ENCODE assay signal across 9 mouse cellular contexts in genomic region chr6:91729677-91730127, GRCm38 (mm10). TPM values are rescaled to one million over a fixed set of nuclear protein-coding genes. Genes with fewer than 3 reads are reported as not detected.
DNase-seq lines count a peak whose midpoint lies in the region; ATAC-seq lines count a peak whose summit lies in the region.
"Had no signal": no experiment of that assay in that cellular context is flagged by ENCODE, and none has a peak within 500 bp of the region (broad histone marks: within the 10 kb centered on the region; RNA-seq: fewer than 3 reads in every experiment).

No protein-coding gene starts in this region.

- H3K9ac ChIP-seq in liver, embryonic 13.5 days: no peak overlapping the region
- H3K9ac ChIP-seq in liver, embryonic 11.5 days (ENCODE audit: low read depth, low read length): no peak overlapping the region
- H3K9ac ChIP-seq in forebrain, embryonic 16.5 days (replicated peaks; ENCODE audit: low read depth, low read length): no peak overlapping the region
- no peak overlapping the region for H3K9ac ChIP-seq in stomach, embryonic 14.5 days (replicated peaks; ENCODE audit: low read depth, low read length)

- H3K9me3 ChIP-seq in liver, embryonic 13.5 days (replicated peaks): no peaks in the 10 kb centered on the region
- H3K9me3 ChIP-seq in liver, embryonic 11.5 days (ENCODE audit: control insufficient read depth, low read length): no peaks in the 10 kb centered on the region
- no peaks in the 10 kb centered on the region for H3K9me3 ChIP-seq in forebrain, embryonic 16.5 days (ENCODE audit: control insufficient read depth, low read length)
- H3K9me3 ChIP-seq in midbrain, embryonic 10.5 days (replicated peaks): no peaks in the 10 kb centered on the region
- no peaks in the 10 kb centered on the region for H3K9me3 ChIP-seq in stomach, embryonic 14.5 days (ENCODE audit: control insufficient read depth, low read depth, low read length)

- H3K36me3 ChIP-seq in liver, embryonic 13.5 days: peaks cover 60% of the 10 kb centered on the region
- peaks cover 14% of the 10 kb centered on the region; the same call in 1 of the 2 replicates for H3K36me3 ChIP-seq in liver, embryonic 11.5 days (ENCODE audit: control insufficient read depth, insufficient read depth, low read length)
- H3K36me3 ChIP-seq in forebrain, embryonic 16.5 days (ENCODE audit: control insufficient read depth, insufficient read depth): peaks cover 10% of the 10 kb centered on the region
- peaks cover 81% of the 10 kb centered on the region for H3K36me3 ChIP-seq in midbrain, embryonic 10.5 days
- peaks cover 32% of the 10 kb centered on the region for H3K36me3 ChIP-seq in stomach, embryonic 14.5 days (ENCODE audit: control insufficient read depth, insufficient read depth, low read length)

- no peak overlapping the region for H3K4me3 ChIP-seq in liver, embryonic 13.5 days (replicated peaks)
- no peak overlapping the region for H3K4me3 ChIP-seq in liver, embryonic 11.5 days (ENCODE audit: low read depth, low read length)
- H3K4me3 ChIP-seq in forebrain, embryonic 16.5 days (replicated peaks; ENCODE audit: low read length): no peak overlapping the region
- H3K4me3 ChIP-seq in midbrain, embryonic 10.5 days: peak overlapping the region; percentile 21; the same call in 1 of the 2 replicates
- H3K4me3 ChIP-seq in stomach, embryonic 14.5 days (ENCODE audit: low read depth, low read length): no peak overlapping the region
- H3K4me3 ChIP-seq: erythroblast, embryonic 14.5 days had no signal

- peak; percentile 12; the same call in 1 of the 2 replicates for ATAC-seq in liver, embryonic 13.5 days (ENCODE audit: low read depth)
- ATAC-seq in liver, embryonic 11.5 days (replicated peaks; ENCODE audit: low FRiP score): no peak
- peak; percentile 69 for ATAC-seq in forebrain, embryonic 16.5 days
- peak; percentile 85 for ATAC-seq in stomach, embryonic 14.5 days (ENCODE audit: insufficient number of reproducible peaks, insufficient read depth, low FRiP score, low read depth)

- no peaks in the 10 kb centered on the region for H3K4me1 ChIP-seq in liver, embryonic 13.5 days (replicated peaks)
- no peaks in the 10 kb centered on the region for H3K4me1 ChIP-seq in liver, embryonic 11.5 days (replicated peaks; ENCODE audit: control insufficient read depth, insufficient read depth, low read length)
- H3K4me1 ChIP-seq in forebrain, embryonic 16.5 days (replicated peaks; ENCODE audit: control insufficient read depth, insufficient read depth, low read length): peaks cover 36% of the 10 kb centered on the region
- peaks cover 43% of the 10 kb centered on the region for H3K4me1 ChIP-seq in midbrain, embryonic 10.5 days
- peaks cover 25% of the 10 kb centered on the region for H3K4me1 ChIP-seq in stomach, embryonic 14.5 days (ENCODE audit: control insufficient read depth, insufficient read depth, low read length)

- no peak for DNase-seq in liver, embryonic 13.5 days
- DNase-seq in liver, embryonic 11.5 days (ENCODE audit: low spot score): no peak
- peak; percentile 92 for DNase-seq in heart, postnatal 25 days (ENCODE audit: low spot score)
- DNase-seq in kidney, postnatal 36 days: peak; percentile 80 to 82
- peak; percentile 67 for DNase-seq in midbrain, embryonic 10.5 days (ENCODE audit: low spot score)
- no peak for DNase-seq in spleen, postnatal 4 days (ENCODE audit: low spot score in 2 of 2)

- H3K4me2 ChIP-seq in liver, embryonic 13.5 days: no peak overlapping the region
- H3K4me2 ChIP-seq in liver, embryonic 11.5 days: no peak overlapping the region
- H3K4me2 ChIP-seq in forebrain, embryonic 16.5 days (ENCODE audit: low read length): no peak overlapping the region
- no peak overlapping the region for H3K4me2 ChIP-seq in stomach, embryonic 14.5 days (replicated peaks; ENCODE audit: low read depth, low read length)

- WGBS in liver, embryonic 13.5 days (ENCODE audit: insufficient replicate concordance): 71% methylated on average over 12 of the region's 12 CpGs
- 71% methylated on average over 12 of the region's 12 CpGs for WGBS in liver, embryonic 11.5 days
- WGBS in forebrain, embryonic 16.5 days: 1% methylated on average over 12 of the region's 12 CpGs
- 15% methylated on average over 12 of the region's 12 CpGs for WGBS in midbrain, embryonic 10.5 days
- WGBS in stomach, embryonic 14.5 days: 34% methylated on average over 12 of the region's 12 CpGs

- H3K27me3 ChIP-seq in liver, embryonic 13.5 days: no peaks in the 10 kb centered on the region
- no peaks in the 10 kb centered on the region for H3K27me3 ChIP-seq in liver, embryonic 11.5 days (replicated peaks; ENCODE audit: control insufficient read depth, insufficient read depth, low read length)
- no peaks in the 10 kb centered on the region for H3K27me3 ChIP-seq in forebrain, embryonic 16.5 days (replicated peaks; ENCODE audit: control insufficient read depth, insufficient read depth, low read length)
- no peaks in the 10 kb centered on the region for H3K27me3 ChIP-seq in midbrain, embryonic 10.5 days (ENCODE audit: low read depth, poor library complexity, severe bottlenecking)
- no peaks in the 10 kb centered on the region for H3K27me3 ChIP-seq in stomach, embryonic 14.5 days (ENCODE audit: control insufficient read depth, insufficient read depth, low read length)

- intact Hi-C loops in heart, postnatal 25 days (cut with DNase I): no loop called here

- H3K27ac ChIP-seq in liver, embryonic 13.5 days: no peak overlapping the region
- no peak overlapping the region for H3K27ac ChIP-seq in liver, embryonic 11.5 days (ENCODE audit: low read depth, low read length)
- H3K27ac ChIP-seq in forebrain, embryonic 16.5 days (ENCODE audit: low read length): peak overlapping the region; percentile 1; the same call in 1 of the 2 replicates
- H3K27ac ChIP-seq in midbrain, embryonic 10.5 days (replicated peaks): peak overlapping the region; percentile 83
- peak overlapping the region; percentile 89 for H3K27ac ChIP-seq in stomach, embryonic 14.5 days (ENCODE audit: low read length)

RNA-seq across cellular contexts. Expression of gene Slc6a6, which starts 45.8 kb away (rescaled TPM):
- polyA plus RNA-seq in liver, embryonic 13.5 days (2015; fragmentation: Nextera tagmentation; extraction: Ambion mirVana): 21.7 and 23.3 TPM in 2 replicates
- 30.3 and 33.2 TPM in 2 replicates for polyA plus RNA-seq in liver, embryonic 11.5 days (2014; fragmentation: Nextera tagmentation; extraction: Ambion mirVana)
- 98.6 and 107 TPM in 2 replicates for polyA plus RNA-seq in forebrain, embryonic 16.5 days (2015; fragmentation: Nextera tagmentation; extraction: Ambion mirVana)
- total RNA-seq in heart, postnatal 25 days (2021): 100 to 1,000 TPM in 1 of 2 experiments, 10 to 100 TPM in 1; 85.0 to 102 TPM
- 49.5 and 63.7 TPM in 2 replicates for polyA plus RNA-seq in midbrain, embryonic 10.5 days (2016; fragmentation: Nextera tagmentation; extraction: Ambion mirVana)
- polyA plus RNA-seq in stomach, embryonic 14.5 days (2014; fragmentation: Nextera tagmentation; extraction: Ambion mirVana): 60.3 and 65.1 TPM in 2 replicates

Comparison
In these comparisons a context has a peak if more than half of its experiments do, and no peak if none do; other contexts are left out.
1. DNase-seq: peak in heart, postnatal 25 days (single experiment), kidney, postnatal 36 days (2 of 2) and midbrain, embryonic 10.5 days (single experiment); none in liver, embryonic 13.5 days (single experiment), liver, embryonic 11.5 days (single experiment) and spleen, postnatal 4 days (0 of 2).
2. H3K27ac ChIP-seq: peak in forebrain, embryonic 16.5 days (single experiment), midbrain, embryonic 10.5 days (single experiment) and stomach, embryonic 14.5 days (single experiment); none in liver, embryonic 13.5 days (single experiment) and liver, embryonic 11.5 days (single experiment).